Mouse (Mus musculus): ENCODE data around the gene Dalrd3.

DNA sequence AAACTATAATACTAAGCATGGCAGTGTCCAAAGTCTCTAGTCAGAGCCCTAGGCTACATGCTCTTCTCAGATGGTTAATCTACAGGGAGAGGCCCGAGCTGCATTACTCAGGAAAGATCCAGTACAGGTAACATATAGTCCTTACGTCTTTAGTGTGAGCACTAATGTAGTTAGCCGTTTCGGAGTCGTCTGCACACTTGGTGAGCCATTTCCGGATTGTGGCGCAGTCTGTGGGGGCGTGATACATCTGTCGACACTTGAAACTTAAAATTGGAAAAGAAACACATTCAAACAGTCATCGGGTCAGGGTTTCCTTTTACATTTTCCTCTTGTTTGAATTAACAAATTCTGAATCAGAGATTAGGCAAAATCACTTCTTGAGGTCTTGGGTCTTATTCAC is 41.8 kb downstream of the Dalrd3 start:
- TF ChIP-seq CTCF (IDR thresholded peaks at IDR 0.05; ENCODE audit: insufficient read depth, low read length) (no peak), POLR2A (IDR thresholded peaks at IDR 0.05; ENCODE audit: borderline replicate concordance, extremely low read depth, low read depth, low read length) (no peak)

Data from lung, adult 2 months (tissue).